Mouse (Mus musculus) heart, postnatal 25 days (tissue): ENCODE measurements around the gene F11r. TPM values are rescaled to one million over a fixed set of nuclear protein-coding genes. Genes with fewer than 3 reads are reported as not detected.

ENCODE experiments used
- DNase-seq: peaks from one replicate; pipeline ENCODE4 v3.0.0; 2022; ENCODE audit warnings: low spot score
- intact Hi-C: fragments of 180-260 bp; cut with DNase I; formaldehyde crosslinking; loops from one replicate; pipeline ENCODE4 v1.15.1; 2025
- total RNA-seq, 2 experiments: library from RNA; stranded (reverse); gene quantifications; 2 replicates each; pipeline ENCODE4 v1.2.3; 2021

Gene F11r
- total RNA-seq, 2 experiments from 2014 or later: 37.1 to 38.9 TPM

- no peak for DNase-seq
- intact Hi-C loops: loop anchor here (10.0 kb wide), 2 partner anchors 398 to 468 kb away; no protein-coding TSS in a partner anchor
Measured at GRCm38 (mm10) chr1:171502388-171503249, 65.3 kb downstream of the F11r start.

GRCm38 (mm10) chr1:171503250-171503591, 65.9 kb downstream of the F11r start, which contains the start of gene Alyref2:
Gene Alyref2 (plus strand): TSS chr1:171503478.
- intact Hi-C loops: loop anchor here (10.0 kb wide), 2 partner anchors 398 to 468 kb away; no protein-coding TSS in a partner anchor
- peak; percentile 88 for DNase-seq

GRCm38 (mm10) chr1:171503592-171504291, 66.4 kb downstream of the F11r start:
- intact Hi-C loops: loop anchor here (2.0 to 10.0 kb wide), 3 partner anchors 63 to 469 kb away; no protein-coding TSS in a partner anchor
- DNase-seq: peak; percentile 43

- no peak for DNase-seq
- intact Hi-C loops: loop anchor here (2.0 to 10.0 kb wide), 3 partner anchors 62 to 470 kb away; no protein-coding TSS in a partner anchor
Measured at GRCm38 (mm10) chr1:171504586-171504985, 67.3 kb downstream of the F11r start.

GRCm38 (mm10) chr1:171513234-171513633, 75.9 kb downstream of the F11r start:
- intact Hi-C loops: no loop called here
- DNase-seq: no peak

- DNase-seq: no peak
- intact Hi-C loops: no loop called here
Measured at GRCm38 (mm10) chr1:171513760-171514159, 76.4 kb downstream of the F11r start.

Other genes with a start within 250 kb of the F11r start
- gene Pcp4l1, start 241.3 kb upstream of the F11r start, total RNA-seq: 100 to 1,000 TPM; 253 to 281 TPM
- not detected for gene Nr1i3, start 223.6 kb upstream of the F11r start, total RNA-seq
- gene Tomm40l, start 215.0 kb upstream of the F11r start, total RNA-seq: 100 to 1,000 TPM in 1 of 2 experiments, 10 to 100 TPM in 1; 88.9 to 101 TPM
- 1 to 10 TPM; 2.9 to 3.0 TPM for gene Apoa2, start 212.5 kb upstream of the F11r start, total RNA-seq
- 10 to 100 TPM; 11.0 to 12.9 TPM for gene Fcer1g, start 203.2 kb upstream of the F11r start, total RNA-seq
- gene Adamts4, start 187.1 kb upstream of the F11r start, total RNA-seq: 1 to 10 TPM in 1 of 2 experiments, under 1 TPM in 1; 0.49 to 2.0 TPM
- 1,000 to 10,000 TPM; 1,437 to 1,441 TPM for gene Ndufs2, start 186.1 kb upstream of the F11r start, total RNA-seq
- gene B4galt3, start 167.2 kb upstream of the F11r start, total RNA-seq: 10 to 100 TPM; 16.4 to 17.8 TPM
- 10 to 100 TPM; 13.4 to 13.7 TPM for gene Ppox, start 156.3 kb upstream of the F11r start, total RNA-seq
- gene Usp21, start 149.5 kb upstream of the F11r start, total RNA-seq: 10 to 100 TPM; 19.7 to 21.3 TPM
- 10 to 100 TPM; 80.7 to 81.5 TPM for gene Ufc1, start 142.5 kb upstream of the F11r start, total RNA-seq
- gene Dedd, start 108.4 kb upstream of the F11r start, total RNA-seq: 10 to 100 TPM; 21.9 to 22.2 TPM
- gene Nit1, start 91.9 kb upstream of the F11r start, total RNA-seq: 10 to 100 TPM; 26.1 to 29.9 TPM
- gene Pfdn2, start 91.9 kb upstream of the F11r start, total RNA-seq: 10 to 100 TPM; 74.3 to 84.4 TPM
- gene Klhdc9, start 76.7 kb upstream of the F11r start, total RNA-seq: not detected
- gene Nectin4, start 67.4 kb upstream of the F11r start, total RNA-seq: under 1 TPM; 0.21 to 0.42 TPM
- 1 to 10 TPM; 2.7 TPM for gene Arhgap30, start 48.6 kb upstream of the F11r start, total RNA-seq
- 10 to 100 TPM; 38.7 to 42.6 TPM for gene Usf1, start 26.2 kb upstream of the F11r start, total RNA-seq
- 1 to 10 TPM; 1.2 to 1.6 TPM for gene Tstd1, start 18.7 kb upstream of the F11r start, total RNA-seq
- gene Alyref2, start 65.9 kb downstream of the F11r start, total RNA-seq: 1 to 10 TPM; 2.4 to 3.3 TPM
- not detected for gene Itln1, start 97.8 kb downstream of the F11r start, total RNA-seq
- gene Cd244a, start 121.7 kb downstream of the F11r start, total RNA-seq: under 1 TPM; 0.25 to 0.44 TPM
- gene Ly9, start 169.9 kb downstream of the F11r start, total RNA-seq: under 1 TPM; 0.22 to 0.39 TPM
- under 1 TPM; 0.18 to 0.22 TPM for gene Slamf7, start 215.5 kb downstream of the F11r start, total RNA-seq
- gene Cd48, start 244.5 kb downstream of the F11r start, total RNA-seq: 1 to 10 TPM; 2.0 to 3.0 TPM